Mouse (Mus musculus): ENCODE results near the gene Necab3.

DNA sequence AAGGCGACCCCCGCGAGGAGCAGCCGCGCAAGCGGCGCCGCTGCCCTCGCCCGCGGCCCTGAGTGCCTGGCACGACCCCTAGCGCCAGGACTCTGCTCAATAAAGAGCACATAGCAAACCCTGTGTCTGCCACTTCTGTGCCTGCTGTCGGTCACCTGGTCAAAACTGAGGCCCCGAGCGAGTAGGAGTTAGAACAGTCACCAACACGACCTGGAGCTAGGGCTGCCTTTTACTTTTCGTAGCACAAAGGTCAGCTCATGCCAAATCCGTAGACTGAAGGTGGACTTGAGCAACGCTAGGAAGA lies 8.9 kb downstream of the Necab3 start:
- no peak for TF ChIP-seq POLR2A (IDR thresholded peaks at IDR 0.05; ENCODE audit: borderline replicate concordance, low read depth, low read length)
- no peak for TF ChIP-seq CTCF (IDR thresholded peaks at IDR 0.05; ENCODE audit: low read depth, low read length)

Data from bone marrow macrophage, adult 2 months (primary cell).